Mouse (Mus musculus) retina, embryonic 14.5 days (tissue): ENCODE data around the gene Neu1.

Experiments used
- DNase-seq: peaks from one replicate; pipeline ENCODE4 v3.0.0-alpha.2; 2015; ENCODE audit warnings: low spot score

The Neu1 gene

GRCm38 (mm10) chr17:34902895-34903294, 28.2 kb upstream of the Neu1 start:
- DNase-seq, result no peak

GRCm38 (mm10) chr17:34910982-34911381, 20.1 kb upstream of the Neu1 start:
- no peak for DNase-seq

- DNase-seq, result peak; percentile 83
Observed at GRCm38 (mm10) chr17:34911945-34912351, 19.1 kb upstream of the Neu1 start.

GRCm38 (mm10) chr17:34913930-34914665, 17.0 kb upstream of the Neu1 start, which contains the start of gene Slc44a4:
Slc44a4 (plus strand) TSS chr17:34914466.
- DNase-seq, result no peak

- peak; percentile 47 for DNase-seq
Observed at GRCm38 (mm10) chr17:34915410-34915831, 15.6 kb upstream of the Neu1 start.

- no peak for DNase-seq
Observed at GRCm38 (mm10) chr17:34916316-34916715, 14.7 kb upstream of the Neu1 start.

GRCm38 (mm10) chr17:34917188-34917587, 13.9 kb upstream of the Neu1 start:
- DNase-seq, result no peak

GRCm38 (mm10) chr17:34922939-34923338, 8.1 kb upstream of the Neu1 start:
- peak; percentile 31 for DNase-seq

- DNase-seq, result no peak
Observed at GRCm38 (mm10) chr17:34924258-34924657, 6.8 kb upstream of the Neu1 start.

- no peak for DNase-seq
Observed at GRCm38 (mm10) chr17:34927306-34928019, 3.6 kb upstream of the Neu1 start.

- no peak for DNase-seq
Observed at GRCm38 (mm10) chr17:34928841-34929240, 2.2 kb upstream of the Neu1 start.

GRCm38 (mm10) chr17:34931735-34932098, 664 bp downstream of the Neu1 start:
- peak; percentile 37 for DNase-seq

GRCm38 (mm10) chr17:34932287-34932686, 1.2 kb downstream of the Neu1 start:
- no peak for DNase-seq

- no peak for DNase-seq
Observed at GRCm38 (mm10) chr17:34934031-34934430, 3.0 kb downstream of the Neu1 start.

- no peak for DNase-seq
Observed at GRCm38 (mm10) chr17:34934830-34935229, 3.8 kb downstream of the Neu1 start.

GRCm38 (mm10) chr17:34937960-34938505, 7.0 kb downstream of the Neu1 start:
- no peak for DNase-seq

GRCm38 (mm10) chr17:34941344-34942041, 10.4 kb downstream of the Neu1 start:
- DNase-seq, result no peak

GRCm38 (mm10) chr17:34943128-34943815, 12.2 kb downstream of the Neu1 start:
- no peak for DNase-seq

- DNase-seq, result no peak
Observed at GRCm38 (mm10) chr17:34944362-34944761, 13.3 kb downstream of the Neu1 start.

GRCm38 (mm10) chr17:34946486-34947140, 15.6 kb downstream of the Neu1 start:
- no peak for DNase-seq

GRCm38 (mm10) chr17:34947606-34948005, 16.6 kb downstream of the Neu1 start:
- peak; percentile 60 for DNase-seq
